Mouse (Mus musculus) neural tube, embryonic 11.5 days (tissue): ENCODE results near the gene Tnnc2. TPM values are rescaled to one million over a fixed set of nuclear protein-coding genes. Genes with fewer than 3 reads are reported as not detected.

ENCODE experiments used
- ATAC-seq: fragments of 200-750 bp; cut with Nextera tagmentation; 2 replicates; pipeline ENCODE4 v1.8.0; 2017; ENCODE audit warnings: moderate number of reproducible peaks, mild to moderate bottlenecking, moderate TSS enrichment, moderate library complexity; ENCODE audit not compliant: insufficient read depth, low FRiP score, low TSS enrichment
- DNase-seq: peaks from one replicate; pipeline ENCODE4 v3.0.0-alpha.2; 2015; ENCODE audit warnings: low spot score
- H3K27ac ChIP-seq: fragments of 300-500 bp; sonication (generic); 2 replicates; pipeline ENCODE4 v1.5.1; 2014; ENCODE audit warnings: low read depth, mild to moderate bottlenecking, low read length
- H3K27me3 ChIP-seq: fragments of 300-500 bp; sonication (generic); 2 replicates; pipeline ENCODE4 v1.6.1; 2014; ENCODE audit warnings: mild to moderate bottlenecking, low read length, mixed read lengths; ENCODE audit not compliant: control insufficient read depth, insufficient read depth
- H3K36me3 ChIP-seq: fragments of 300-500 bp; sonication (generic); 2 replicates; pipeline ENCODE4 v1.6.1; 2014; ENCODE audit warnings: mild to moderate bottlenecking, low read length, moderate library complexity, mixed read lengths; ENCODE audit not compliant: control insufficient read depth, insufficient read depth
- H3K4me1 ChIP-seq: fragments of 300-500 bp; sonication (generic); 2 replicates; pipeline ENCODE4 v1.6.1; 2014; ENCODE audit warnings: low read length, mixed read lengths; ENCODE audit not compliant: control insufficient read depth, insufficient read depth
- H3K4me2 ChIP-seq: fragments of 300-500 bp; sonication (generic); 2 replicates; pipeline ENCODE4 v1.6.1; 2014; ENCODE audit warnings: low read depth, mild to moderate bottlenecking, moderate library complexity
- H3K4me3 ChIP-seq: fragments of 300-500 bp; sonication (generic); 2 replicates; pipeline ENCODE4 v1.5.1; 2014; ENCODE audit warnings: low read depth, low read length
- H3K9ac ChIP-seq: fragments of 300-500 bp; sonication (generic); 2 replicates; pipeline ENCODE4 v1.6.1; 2014; ENCODE audit warnings: mild to moderate bottlenecking, low read length
- H3K9me3 ChIP-seq: fragments of 300-500 bp; sonication (generic); 2 replicates; pipeline ENCODE4 v1.6.1; 2016; ENCODE audit warnings: low read length; ENCODE audit not compliant: control insufficient read depth
- WGBS: fragments of 180-500 bp; shearing (Covaris S2); extraction: QIAGEN DNeasy Blood & Tissue Kit; methylation state at CpG from one replicate; pipeline ENCODE4 v1.1.7; 2014; 5-methylcytosine and 5-hydroxymethylcytosine counted together
- polyA plus RNA-seq: library from polyadenylated mRNA; unstranded; fragments of >200 nt; fragmentation: Nextera tagmentation; extraction: Ambion mirVana; gene quantifications from 2 replicates; pipeline ENCODE4 v1.2.1, GENCODE M21; 2014

Gene Tnnc2
- polyA plus RNA-seq, 1 experiment from 2014 or later = 43.2 TPM

DNA sequence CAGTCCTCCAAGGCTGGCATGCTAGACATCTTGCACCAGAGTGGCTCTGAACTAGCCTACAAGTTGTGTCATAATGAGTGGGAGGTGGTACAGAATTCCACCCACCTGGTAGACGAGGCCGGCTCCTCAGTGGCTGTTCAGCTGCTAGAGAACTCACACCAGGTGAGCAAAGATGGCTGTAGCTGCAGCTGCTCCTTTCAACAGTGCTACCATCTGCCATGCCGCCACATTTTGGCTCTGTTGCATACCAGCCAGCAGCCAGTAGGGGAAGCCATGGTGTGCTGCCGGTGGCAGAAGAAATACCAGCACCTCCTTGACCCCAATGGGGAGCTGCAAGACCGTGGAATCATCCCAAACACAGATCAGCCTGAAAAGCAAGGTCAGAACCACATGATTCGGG lies 41.3 kb upstream of the Tnnc2 start:
- Histone ChIP-seq H3K36me3 (peaks cover 6% of the 10 kb centered on the region), H3K4me1 (peaks cover 5% of the 10 kb centered on the region; the same call in 1 of the 2 replicates), H3K9me3 (no peaks in the 10 kb centered on the region), H3K27ac (no peak overlapping the region), H3K4me3 (no peak overlapping the region), H3K4me2 (no peak overlapping the region), H3K9ac (no peak overlapping the region), H3K27me3 (no peaks in the 10 kb centered on the region)
- 88% methylated on average over 6 of the region's 6 CpGs for WGBS
- no peak for DNase-seq
- no peak for ATAC-seq

DNA sequence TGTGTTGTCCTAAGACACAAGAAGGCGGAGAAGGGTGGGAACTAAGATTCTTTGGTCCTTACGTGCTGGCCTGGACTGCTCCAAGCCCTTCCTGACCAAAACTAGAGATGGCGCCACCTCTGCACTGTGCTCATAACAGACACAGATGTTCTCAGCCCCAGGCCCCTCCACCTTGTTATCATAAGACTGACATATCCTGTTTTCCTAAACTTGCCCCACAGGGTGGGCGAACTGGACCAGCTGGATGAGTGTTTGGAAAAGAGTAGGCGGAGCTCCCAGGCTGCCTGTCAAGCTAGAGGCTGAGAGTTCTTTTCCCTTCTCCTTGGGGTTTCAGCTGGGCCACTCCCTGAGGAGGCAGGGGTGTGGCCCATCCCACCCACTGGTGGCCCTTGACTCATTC lies 37.9 kb upstream of the Tnnc2 start:
- no peak overlapping the region for H3K4me3 ChIP-seq
- DNase-seq (peak; percentile 34), ATAC-seq (no peak)
- H3K27me3 ChIP-seq = no peaks in the 10 kb centered on the region
- H3K27ac ChIP-seq = no peak overlapping the region
- H3K9me3 ChIP-seq = no peaks in the 10 kb centered on the region
- 61% methylated on average over 5 of the region's 5 CpGs for WGBS
- no peak overlapping the region for H3K9ac ChIP-seq
- peaks cover 5% of the 10 kb centered on the region; the same call in 1 of the 2 replicates for H3K4me1 ChIP-seq
- H3K4me2 ChIP-seq = no peak overlapping the region
- peaks cover 3% of the 10 kb centered on the region for H3K36me3 ChIP-seq

DNA sequence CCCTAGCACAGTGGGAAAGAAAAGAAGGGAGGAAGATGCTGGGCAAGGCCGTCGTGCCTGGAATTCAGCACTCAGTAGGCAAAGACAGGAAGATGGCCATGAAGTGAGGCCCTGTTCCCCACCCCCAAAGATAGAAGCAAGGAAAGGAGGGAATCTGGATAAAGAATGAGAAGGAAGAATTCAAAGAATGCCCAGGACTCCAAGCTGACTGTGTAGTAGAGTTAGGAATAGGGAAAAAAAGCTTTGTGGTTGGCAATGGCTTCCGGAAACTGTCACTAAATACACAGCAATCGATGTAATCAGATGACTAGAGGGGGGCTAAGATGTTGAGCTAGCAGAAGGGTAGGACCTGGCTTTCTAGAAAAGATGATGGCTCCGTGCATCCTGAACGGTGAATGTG lies 37.4 kb upstream of the Tnnc2 start:
- no peaks in the 10 kb centered on the region for H3K9me3 ChIP-seq
- H3K4me1 ChIP-seq = peaks cover 2% of the 10 kb centered on the region; the same call in 1 of the 2 replicates
- H3K27me3 ChIP-seq = no peaks in the 10 kb centered on the region
- H3K27ac ChIP-seq = no peak overlapping the region
- DNase-seq (no peak), ATAC-seq (no peak)
- no peak overlapping the region for H3K4me3 ChIP-seq
- no peak overlapping the region for H3K4me2 ChIP-seq
- H3K36me3 ChIP-seq = peaks cover 3% of the 10 kb centered on the region
- H3K9ac ChIP-seq = no peak overlapping the region
- WGBS = 88% methylated on average over 6 of the region's 6 CpGs

DNA sequence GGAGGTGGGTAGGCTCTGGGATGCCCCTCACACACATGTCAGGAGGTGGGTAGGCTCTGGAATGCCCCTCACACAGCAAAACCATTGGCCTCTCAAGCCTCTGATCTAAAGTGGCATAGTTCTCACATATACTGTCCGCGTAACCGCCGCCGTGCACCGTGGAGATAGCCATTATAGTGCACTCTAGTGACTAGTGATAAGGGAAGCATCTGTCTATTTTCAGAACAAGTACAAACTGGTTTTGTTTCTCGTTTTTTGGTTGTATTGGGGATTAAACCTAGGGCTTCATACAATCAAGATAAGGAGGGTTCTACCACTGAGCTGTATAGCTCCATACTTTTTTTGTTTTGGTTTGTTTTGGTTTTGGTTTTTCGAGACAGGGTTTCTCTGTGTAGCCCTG lies 36.1 kb upstream of the Tnnc2 start:
- H3K9me3 ChIP-seq = no peaks in the 10 kb centered on the region
- no peak overlapping the region for H3K4me2 ChIP-seq
- H3K4me3 ChIP-seq = no peak overlapping the region
- no peak for DNase-seq
- H3K9ac ChIP-seq = no peak overlapping the region
- no peaks in the 10 kb centered on the region for H3K27me3 ChIP-seq
- H3K36me3 ChIP-seq = peaks cover 3% of the 10 kb centered on the region
- ATAC-seq = no peak
- H3K27ac ChIP-seq = no peak overlapping the region
- 94% methylated on average over 8 of the region's 8 CpGs for WGBS
- H3K4me1 ChIP-seq = no peaks in the 10 kb centered on the region

DNA sequence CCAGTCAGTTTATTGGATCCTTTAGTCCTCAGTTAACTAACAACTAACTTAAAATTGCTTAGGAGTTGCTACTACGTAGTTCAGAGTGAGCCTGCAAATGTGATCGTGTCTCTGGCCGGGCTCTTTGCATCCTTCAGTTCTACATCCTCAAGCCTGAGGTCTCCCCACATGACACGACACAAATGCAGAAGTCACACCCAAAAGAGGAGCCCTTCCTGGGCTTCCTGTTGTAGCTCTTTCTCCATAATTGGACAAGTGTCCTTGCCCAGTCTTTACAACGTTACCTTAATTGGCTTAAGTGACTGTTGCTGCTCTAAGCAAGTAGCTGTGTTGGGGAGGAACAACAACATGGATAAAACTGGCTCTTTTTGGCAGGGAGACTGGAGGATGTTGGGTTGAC lies 35.6 kb upstream of the Tnnc2 start:
- no peak for DNase-seq
- Histone ChIP-seq H3K36me3 (no peaks in the 10 kb centered on the region; the same call in 1 of the 2 replicates), H3K4me3 (no peak overlapping the region), H3K9me3 (no peaks in the 10 kb centered on the region), H3K9ac (no peak overlapping the region), H3K27ac (no peak overlapping the region), H3K27me3 (no peaks in the 10 kb centered on the region), H3K4me2 (no peak overlapping the region), H3K4me1 (no peaks in the 10 kb centered on the region)
- 92% methylated on average over 5 of the region's 5 CpGs for WGBS
- ATAC-seq = no peak

DNA sequence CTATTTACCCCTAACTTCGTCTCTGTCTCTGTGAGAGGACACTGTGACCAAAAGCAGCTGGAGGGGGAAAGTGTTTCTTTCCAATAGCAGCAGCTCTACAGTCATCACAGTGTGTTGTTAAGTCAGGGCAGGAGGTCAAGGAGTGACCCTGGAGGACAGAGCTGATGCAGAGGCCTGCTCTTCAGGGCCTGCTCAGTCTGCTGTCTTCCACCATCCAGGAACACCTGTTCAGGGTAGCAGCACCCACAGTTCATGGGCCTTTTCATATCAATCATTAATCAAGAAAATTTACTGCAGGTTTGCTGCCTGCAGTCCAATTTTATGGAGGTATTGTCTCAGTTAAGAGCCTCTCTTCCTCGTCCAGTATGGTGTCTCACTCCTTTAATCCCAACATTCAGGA lies 33.8 kb upstream of the Tnnc2 start:
- Histone ChIP-seq H3K9ac (no peak overlapping the region), H3K36me3 (no peaks in the 10 kb centered on the region; the same call in 1 of the 2 replicates), H3K9me3 (no peaks in the 10 kb centered on the region), H3K27ac (no peak overlapping the region), H3K27me3 (no peaks in the 10 kb centered on the region), H3K4me3 (no peak overlapping the region), H3K4me1 (no peaks in the 10 kb centered on the region), H3K4me2 (no peak overlapping the region)
- DNase-seq (no peak), ATAC-seq (no peak)
- WGBS = 65% methylated on average over 2 of the region's 2 CpGs

DNA sequence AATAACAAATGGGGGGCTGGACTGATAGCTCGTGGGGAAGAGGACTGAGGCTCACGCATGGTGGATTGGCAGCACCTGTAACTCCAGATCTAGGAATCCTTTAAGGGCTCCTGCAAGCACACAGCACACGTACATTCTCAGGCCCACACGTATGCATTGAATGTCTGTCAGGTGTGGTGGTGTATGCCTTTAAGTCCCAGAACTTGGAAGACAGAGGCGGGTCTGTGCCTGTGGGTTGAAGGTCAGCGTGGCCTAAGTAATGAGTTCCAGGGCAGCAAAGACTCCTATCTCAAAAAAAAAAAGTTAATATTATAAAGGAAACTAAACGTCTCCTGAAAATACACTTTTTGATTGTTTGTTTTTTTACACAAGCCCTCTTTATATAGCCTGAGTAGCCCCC lies 26.8 kb upstream of the Tnnc2 start:
- Histone ChIP-seq H3K27ac (no peak overlapping the region), H3K4me3 (0 out of 2 replicates have a peak overlapping the region, but pooled peaks have one; percentile 6), H3K9me3 (no peaks in the 10 kb centered on the region), H3K36me3 (no peaks in the 10 kb centered on the region), H3K4me2 (no peak overlapping the region), H3K4me1 (peaks cover 7% of the 10 kb centered on the region), H3K9ac (no peak overlapping the region), H3K27me3 (no peaks in the 10 kb centered on the region)
- no peak for DNase-seq
- 86% methylated on average over 7 of the region's 7 CpGs for WGBS
- no peak for ATAC-seq

DNA sequence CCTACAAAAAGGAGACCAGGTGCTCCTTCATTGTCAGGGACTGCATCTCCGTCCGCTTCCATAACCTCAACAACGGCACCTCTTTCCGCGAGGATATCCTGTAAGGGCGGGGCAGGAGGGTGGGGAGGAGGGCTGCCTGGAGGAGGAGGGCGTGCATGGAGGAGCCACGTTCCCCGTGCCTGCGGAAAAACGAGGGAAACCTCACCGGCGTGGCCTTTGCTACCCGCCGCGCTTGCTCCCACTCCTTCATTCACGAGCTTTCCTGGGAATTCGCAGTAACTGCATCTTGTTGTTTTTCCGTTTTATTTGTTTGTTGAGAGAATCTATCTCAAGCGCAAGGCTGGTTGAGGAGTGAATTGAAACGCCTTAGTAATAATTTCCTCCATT lies 25.6 kb upstream of the Tnnc2 start:
- Histone ChIP-seq H3K27ac (peak overlapping the region; percentile 76), H3K4me2 (peak overlapping the region; percentile 68), H3K4me1 (peaks cover 7% of the 10 kb centered on the region), H3K36me3 (no peaks in the 10 kb centered on the region), H3K4me3 (peak overlapping the region; percentile 75), H3K9ac (peak overlapping the region; percentile 66), H3K9me3 (no peaks in the 10 kb centered on the region), H3K27me3 (no peaks in the 10 kb centered on the region)
- ATAC-seq (peak; percentile 45), DNase-seq (no peak)
- 3% methylated on average over 21 of the region's 21 CpGs for WGBS

DNA sequence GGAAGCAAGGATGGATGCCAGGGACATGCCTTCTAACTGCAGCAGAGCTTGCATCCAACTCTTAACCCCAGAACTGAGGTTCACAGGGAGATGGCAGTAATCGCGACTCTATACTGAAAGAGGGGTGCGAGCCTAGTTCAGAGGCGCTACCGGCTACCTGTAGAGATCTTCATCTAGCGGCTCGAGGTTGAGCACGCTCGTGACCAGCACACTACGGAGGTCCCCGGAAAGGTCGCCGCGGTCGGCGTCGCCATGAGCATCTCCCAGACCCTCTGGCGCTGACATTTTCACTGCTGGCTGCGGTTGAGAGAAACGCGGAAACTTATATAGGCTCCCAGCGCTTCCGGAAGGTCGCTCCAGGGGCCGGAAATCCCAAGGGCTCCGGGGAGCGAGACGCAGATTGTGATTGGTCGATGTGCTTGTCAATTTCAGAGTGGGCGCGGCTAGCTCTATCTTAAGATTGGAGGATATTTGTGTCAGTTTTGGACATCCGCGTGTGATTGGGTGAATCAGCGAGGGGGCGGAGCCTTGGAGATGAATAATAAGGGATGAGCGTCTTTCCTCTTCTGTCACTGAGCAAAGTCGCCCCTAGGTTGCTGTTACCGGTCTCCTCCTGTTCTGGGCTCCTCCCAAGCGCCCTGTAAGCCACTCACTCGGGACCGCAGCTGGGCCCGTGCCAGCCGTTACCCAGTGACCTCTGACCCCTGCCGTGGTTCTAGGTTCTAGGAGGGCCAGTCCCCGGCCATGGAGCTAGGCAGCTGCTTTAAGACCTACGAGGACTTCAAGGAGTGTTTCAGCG lies 25.0 kb upstream of the Tnnc2 start, which contains the start of the genes Acot8 and Zswim3:
Gene Acot8, minus strand, starts transcription at position 350 of the 799 bp plus-strand sequence.
Gene Zswim3, plus strand, starts transcription at position 566 of the 799 bp plus-strand sequence.
- Histone ChIP-seq H3K4me3 (peak within 1 kb of the TSS; percentile 75), H3K36me3 (no peaks in the 10 kb centered on the region), H3K9ac (peak within 1 kb of the TSS; percentile 75), H3K27me3 (no peaks in the 10 kb centered on the region), H3K27ac (peak within 1 kb of the TSS; percentile 76), H3K4me1 (peaks cover 7% of the 10 kb centered on the region), H3K4me2 (peak within 1 kb of the TSS; percentile 75), H3K9me3 (no peaks in the 10 kb centered on the region)
- under 1% methylated on average over 47 of the region's 47 CpGs for WGBS
- ATAC-seq = peak; percentile 95
- DNase-seq = peak; percentile 98
